Mouse (Mus musculus) neural tube, embryonic 11.5 days (tissue): Measurements from ENCODE around the gene Scarb2. TPM values are rescaled to one million over a fixed set of nuclear protein-coding genes. Genes with fewer than 3 reads are reported as not detected.

Experiments
- ATAC-seq: fragments of 200-750 bp; cut with Nextera tagmentation; 2 replicates; pipeline ENCODE4 v1.8.0; 2017; ENCODE audit warnings: moderate number of reproducible peaks, mild to moderate bottlenecking, moderate TSS enrichment, moderate library complexity; ENCODE audit not compliant: insufficient read depth, low FRiP score, low TSS enrichment
- DNase-seq: peaks from one replicate; pipeline ENCODE4 v3.0.0-alpha.2; 2015; ENCODE audit warnings: low spot score
- H3K27ac ChIP-seq: fragments of 300-500 bp; sonication (generic); 2 replicates; pipeline ENCODE4 v1.5.1; 2014; ENCODE audit warnings: low read depth, mild to moderate bottlenecking, low read length
- H3K27me3 ChIP-seq: fragments of 300-500 bp; sonication (generic); 2 replicates; pipeline ENCODE4 v1.6.1; 2014; ENCODE audit warnings: mild to moderate bottlenecking, low read length, mixed read lengths; ENCODE audit not compliant: control insufficient read depth, insufficient read depth
- H3K36me3 ChIP-seq: fragments of 300-500 bp; sonication (generic); 2 replicates; pipeline ENCODE4 v1.6.1; 2014; ENCODE audit warnings: mild to moderate bottlenecking, low read length, moderate library complexity, mixed read lengths; ENCODE audit not compliant: control insufficient read depth, insufficient read depth
- H3K4me1 ChIP-seq: fragments of 300-500 bp; sonication (generic); 2 replicates; pipeline ENCODE4 v1.6.1; 2014; ENCODE audit warnings: low read length, mixed read lengths; ENCODE audit not compliant: control insufficient read depth, insufficient read depth
- H3K4me2 ChIP-seq: fragments of 300-500 bp; sonication (generic); 2 replicates; pipeline ENCODE4 v1.6.1; 2014; ENCODE audit warnings: low read depth, mild to moderate bottlenecking, moderate library complexity
- H3K4me3 ChIP-seq: fragments of 300-500 bp; sonication (generic); 2 replicates; pipeline ENCODE4 v1.5.1; 2014; ENCODE audit warnings: low read depth, low read length
- H3K9ac ChIP-seq: fragments of 300-500 bp; sonication (generic); 2 replicates; pipeline ENCODE4 v1.6.1; 2014; ENCODE audit warnings: mild to moderate bottlenecking, low read length
- H3K9me3 ChIP-seq: fragments of 300-500 bp; sonication (generic); 2 replicates; pipeline ENCODE4 v1.6.1; 2016; ENCODE audit warnings: low read length; ENCODE audit not compliant: control insufficient read depth
- WGBS: fragments of 180-500 bp; shearing (Covaris S2); extraction: QIAGEN DNeasy Blood & Tissue Kit; methylation state at CpG from one replicate; pipeline ENCODE4 v1.1.7; 2014; 5-methylcytosine and 5-hydroxymethylcytosine counted together
- microRNA-seq: library from miRNA; unstranded; fragments of <30 nt; microRNA quantifications from one replicate; pipeline ENCODE4, GENCODE M21; 2016
- polyA plus RNA-seq: library from polyadenylated mRNA; unstranded; fragments of >200 nt; fragmentation: Nextera tagmentation; extraction: Ambion mirVana; gene quantifications from 2 replicates; pipeline ENCODE4 v1.2.1, GENCODE M21; 2014

Scarb2 gene
- polyA plus RNA-seq, 1 experiment from 2014 or later, result 13.2 TPM

DNA sequence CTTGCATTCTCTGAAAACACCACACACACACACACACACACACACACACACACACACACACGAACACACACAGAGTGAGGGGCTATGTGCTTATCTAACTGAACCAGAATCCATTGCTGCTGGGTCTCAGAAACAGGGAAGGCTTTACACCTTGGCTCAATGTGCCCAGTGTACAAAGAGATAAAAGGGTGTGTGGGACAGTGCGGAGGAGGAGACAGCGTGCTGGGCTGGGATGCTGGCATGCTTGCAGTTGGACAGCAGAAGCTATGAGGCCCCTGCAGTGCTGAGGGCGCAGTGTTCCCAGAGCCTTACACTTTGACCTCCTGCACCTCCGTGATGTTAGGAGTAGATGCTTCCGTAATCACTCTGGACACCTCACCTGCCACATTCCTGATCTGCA, 110.2 kb downstream of the Scarb2 start:
- no peak for ATAC-seq
- H3K9ac ChIP-seq, result no peak overlapping the region
- 88% methylated on average over 6 of the region's 6 CpGs for WGBS
- H3K9me3 ChIP-seq, result no peaks in the 10 kb centered on the region
- no peaks in the 10 kb centered on the region for H3K36me3 ChIP-seq
- H3K4me1 ChIP-seq, result no peaks in the 10 kb centered on the region
- H3K4me2 ChIP-seq, result no peak overlapping the region
- H3K27ac ChIP-seq, result no peak overlapping the region
- H3K27me3 ChIP-seq, result peaks cover 13% of the 10 kb centered on the region
- no peak for DNase-seq
- H3K4me3 ChIP-seq, result no peak overlapping the region

DNA sequence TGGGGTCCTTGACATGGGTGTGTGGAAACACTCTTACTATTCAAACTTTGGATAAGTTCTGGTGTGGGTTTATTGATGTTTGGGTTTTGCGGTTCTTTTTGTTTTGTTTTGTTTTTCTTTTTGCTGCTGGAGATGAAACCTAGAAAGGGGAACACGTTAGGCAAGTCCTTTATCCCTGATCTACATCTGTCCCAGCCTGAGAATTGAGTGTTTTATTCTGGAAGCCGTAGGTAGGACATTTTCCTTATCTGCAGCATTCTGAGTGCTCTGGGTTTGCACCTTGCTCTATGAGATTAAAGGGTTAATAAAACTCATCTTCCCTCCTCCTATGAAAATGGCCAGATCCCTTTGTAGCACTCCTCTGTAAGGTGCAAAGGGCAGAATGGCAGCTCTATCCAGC, 110.9 kb downstream of the Scarb2 start:
- Histone ChIP-seq H3K27ac (no peak overlapping the region), H3K9ac (no peak overlapping the region), H3K36me3 (no peaks in the 10 kb centered on the region), H3K9me3 (no peaks in the 10 kb centered on the region), H3K4me3 (no peak overlapping the region), H3K4me1 (no peaks in the 10 kb centered on the region), H3K4me2 (no peak overlapping the region), H3K27me3 (peaks cover 18% of the 10 kb centered on the region)
- no peak for ATAC-seq
- no peak for DNase-seq
- WGBS, result 85% methylated on average over 3 of the region's 3 CpGs

DNA sequence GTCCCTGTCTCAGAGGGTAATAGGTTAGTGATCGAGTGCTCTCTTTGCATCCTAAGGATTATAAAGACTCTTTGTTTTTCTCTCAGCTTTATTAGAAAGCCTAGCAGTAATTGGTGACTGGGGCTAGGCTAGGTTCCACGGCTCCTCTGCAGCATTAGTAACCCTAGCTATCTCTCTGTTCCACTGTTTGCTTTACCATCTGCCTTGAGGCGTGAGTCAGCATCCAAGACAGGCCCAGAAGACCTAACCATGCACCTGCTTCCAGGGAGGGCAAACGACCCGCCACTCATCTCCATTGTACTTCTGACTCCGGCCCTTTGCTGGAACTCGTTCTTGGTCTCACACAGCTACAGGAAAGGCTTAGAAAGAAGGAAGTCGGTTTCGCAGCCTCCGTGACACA, 112.8 kb downstream of the Scarb2 start:
- no peak overlapping the region for H3K9ac ChIP-seq
- no peaks in the 10 kb centered on the region for H3K36me3 ChIP-seq
- H3K4me2 ChIP-seq, result no peak overlapping the region
- H3K27me3 ChIP-seq, result peaks cover 18% of the 10 kb centered on the region
- no peaks in the 10 kb centered on the region for H3K9me3 ChIP-seq
- WGBS, result 71% methylated on average over 10 of the region's 10 CpGs
- no peak overlapping the region for H3K27ac ChIP-seq
- no peaks in the 10 kb centered on the region for H3K4me1 ChIP-seq
- no peak for ATAC-seq
- no peak overlapping the region for H3K4me3 ChIP-seq
- DNase-seq, result no peak

DNA sequence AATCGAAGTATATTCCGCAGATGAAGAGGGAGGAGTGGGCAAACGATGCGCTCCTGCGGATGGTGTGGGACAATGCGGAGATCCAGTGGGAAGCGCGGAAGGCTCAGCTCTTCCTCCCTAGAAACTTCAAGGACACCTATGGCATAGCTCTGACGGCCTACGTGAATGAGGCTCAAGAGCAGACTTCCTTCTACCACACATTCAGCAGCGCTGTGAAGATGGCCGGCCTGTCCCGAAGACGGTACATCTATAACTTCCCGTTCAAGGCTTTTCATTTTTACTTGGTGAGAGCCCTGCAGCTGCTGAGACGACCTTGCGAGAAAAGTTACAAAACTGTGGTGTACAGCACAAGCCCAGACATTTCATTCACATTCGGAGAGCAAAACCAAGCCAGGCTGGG, 114.1 kb downstream of the Scarb2 start:
- Histone ChIP-seq H3K9ac (no peak overlapping the region), H3K4me2 (peak overlapping the region; percentile 27), H3K36me3 (no peaks in the 10 kb centered on the region), H3K9me3 (no peaks in the 10 kb centered on the region), H3K4me1 (no peaks in the 10 kb centered on the region), H3K4me3 (peak overlapping the region; percentile 12), H3K27ac (no peak overlapping the region), H3K27me3 (peaks cover 18% of the 10 kb centered on the region)
- 31% methylated on average over 18 of the region's 18 CpGs for WGBS
- DNase-seq, result no peak
- no peak for ATAC-seq

Small RNA genes within 50 kb of the gene (microRNA-seq; reads per million reads assigned to microRNA genes)
- gene Mir6415, result not detected

Other genes starting within 250 kb of the Scarb2 start
- 5.2 and 6.1 TPM in 2 replicates for gene Naaa, start 228.7 kb downstream of the Scarb2 start, polyA plus RNA-seq
- 37.8 and 38.7 TPM in 2 replicates for gene Sdad1, start 196.4 kb downstream of the Scarb2 start, polyA plus RNA-seq
- not detected in 2 replicates for gene Cxcl9, start 178.8 kb downstream of the Scarb2 start, polyA plus RNA-seq
- gene Art3, start 175.0 kb downstream of the Scarb2 start, polyA plus RNA-seq, result 6.8 and 7.5 TPM in 2 replicates
- gene Cxcl10, start 157.9 kb downstream of the Scarb2 start, polyA plus RNA-seq, result 0.59 TPM in 1 of 2 replicates, not detected in the other
- gene Nup54, start 71.6 kb downstream of the Scarb2 start, polyA plus RNA-seq, result 64.2 and 67.0 TPM in 2 replicates
- gene Fam47e, start 48.2 kb upstream of the Scarb2 start, polyA plus RNA-seq, result not detected in 2 replicates
- gene Stbd1, start 96.2 kb upstream of the Scarb2 start, polyA plus RNA-seq, result 9.0 and 10.7 TPM in 2 replicates
- gene Ccdc158, start 168.4 kb upstream of the Scarb2 start, polyA plus RNA-seq, result 0.61 and 0.77 TPM in 2 replicates
- gene Shroom3, start 176.6 kb upstream of the Scarb2 start, polyA plus RNA-seq, result 5.1 and 5.9 TPM in 2 replicates